Comparison of ENCODE assay signal across 14 mouse cellular contexts in the genomic region with DNA sequence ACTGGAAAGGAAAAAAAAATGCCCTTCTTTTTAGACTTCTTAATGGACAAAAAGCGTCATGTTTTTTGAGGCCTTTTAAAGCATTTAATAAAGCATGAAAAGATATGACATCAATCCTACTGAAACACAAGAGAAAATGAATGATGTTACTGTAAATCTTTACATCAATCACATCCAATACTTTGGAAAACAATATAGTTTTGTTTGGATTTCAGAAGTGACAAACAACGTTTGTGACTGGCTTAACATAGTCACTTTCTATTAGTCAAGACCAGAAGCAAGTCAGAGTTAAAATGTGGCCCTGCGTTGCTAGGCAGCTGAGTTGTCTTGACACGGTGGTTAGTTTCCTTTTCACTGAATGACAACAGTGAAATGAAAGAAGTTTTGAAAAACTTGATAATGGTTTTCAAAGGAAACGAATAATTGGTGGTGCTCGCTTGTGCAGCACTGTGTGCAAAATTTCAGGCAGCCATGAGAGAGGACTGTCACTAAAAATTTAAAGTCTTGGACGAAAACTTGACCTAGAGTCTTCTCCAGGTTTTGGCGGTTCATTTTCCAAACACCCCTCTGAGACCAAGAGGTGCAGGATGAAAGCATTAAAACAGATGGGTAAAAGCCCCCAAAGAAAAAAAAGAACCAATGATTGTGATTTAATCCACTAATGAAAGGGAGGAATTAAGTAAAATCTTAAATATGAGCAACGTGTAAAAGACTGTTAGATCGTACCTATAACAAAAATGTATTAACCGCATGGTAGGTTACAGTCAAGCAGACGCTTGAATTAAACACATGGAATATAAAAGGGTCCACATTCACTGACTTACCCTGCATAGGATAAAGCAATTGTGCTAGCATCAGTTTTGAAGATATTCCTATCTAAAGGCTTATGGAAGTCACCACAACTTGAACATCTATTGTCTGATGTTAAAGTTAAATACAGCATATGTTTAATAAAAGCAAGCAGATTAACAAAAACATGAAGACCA.
A peak's percentile ranks its signal among the peaks of the same experiment; 100 is the strongest.
DNase-seq lines count a peak whose midpoint lies in the region; ATAC-seq lines count a peak whose summit lies in the region.
"Had no signal": no experiment of that assay in that cellular context is flagged by ENCODE, and none has a peak within 500 bp of the region (broad histone marks: within the 10 kb centered on the region; RNA-seq: fewer than 3 reads in every experiment).

No protein-coding gene starts in this region.

- DNase-seq in midbrain, embryonic 10.5 days (ENCODE audit: low spot score): peak; percentile 60
- peak; percentile 13 for DNase-seq in embryonic facial prominence, embryonic 14.5 days (ENCODE audit: low spot score)
- no peak for DNase-seq in thymus, postnatal 10 days (ENCODE audit: low spot score in 2 of 2)
- DNase-seq: adrenal gland, postnatal 25 days; liver, postnatal 0 days; spleen, adult 18-20 months; thymus, postnatal 14 days had no signal

- peaks cover 69% of the 10 kb centered on the region for H3K27me3 ChIP-seq in midbrain, embryonic 10.5 days (ENCODE audit: low read depth, poor library complexity, severe bottlenecking)
- H3K27me3 ChIP-seq in midbrain, embryonic 16.5 days (ENCODE audit: control insufficient read depth, insufficient read depth, low read depth, low read length): peaks cover 6% of the 10 kb centered on the region
- no peaks in the 10 kb centered on the region for H3K27me3 ChIP-seq in embryonic facial prominence, embryonic 14.5 days (replicated peaks; ENCODE audit: control insufficient read depth, insufficient read depth, low read length)
- H3K27me3 ChIP-seq in hindbrain, embryonic 16.5 days (replicated peaks; ENCODE audit: control insufficient read depth, insufficient read depth, low read length): no peaks in the 10 kb centered on the region; the same call in 1 of the 2 replicates
- no peaks in the 10 kb centered on the region for H3K27me3 ChIP-seq in intestine, embryonic 16.5 days (replicated peaks; ENCODE audit: control insufficient read depth, insufficient read depth, low read length)
- H3K27me3 ChIP-seq: heart, embryonic 15.5 days had no signal

- peak overlapping the region; percentile 14; the same call in 1 of the 2 replicates for H3K4me3 ChIP-seq in midbrain, embryonic 10.5 days
- H3K4me3 ChIP-seq in midbrain, embryonic 16.5 days (ENCODE audit: low read depth, low read length): no peak overlapping the region
- H3K4me3 ChIP-seq in embryonic facial prominence, embryonic 14.5 days (ENCODE audit: low read depth, low read length): no peak overlapping the region
- no peak overlapping the region for H3K4me3 ChIP-seq in hindbrain, embryonic 16.5 days (ENCODE audit: low read length)
- H3K4me3 ChIP-seq in intestine, embryonic 16.5 days (ENCODE audit: low read length): no peak overlapping the region
- H3K4me3 ChIP-seq: heart, embryonic 15.5 days had no signal

- H3K4me1 ChIP-seq in midbrain, embryonic 10.5 days: peaks cover 61% of the 10 kb centered on the region
- 0 out of 2 replicates have a peak, but pooled peaks cover 5% of the 10 kb centered on the region for H3K4me1 ChIP-seq in midbrain, embryonic 16.5 days (ENCODE audit: control insufficient read depth, insufficient read depth, low read length)
- no peaks in the 10 kb centered on the region for H3K4me1 ChIP-seq in embryonic facial prominence, embryonic 14.5 days (ENCODE audit: control insufficient read depth, insufficient read depth, low read length)
- H3K4me1 ChIP-seq in hindbrain, embryonic 16.5 days (ENCODE audit: control insufficient read depth, insufficient read depth, low read depth, low read length): no peaks in the 10 kb centered on the region
- no peaks in the 10 kb centered on the region for H3K4me1 ChIP-seq in intestine, embryonic 16.5 days (ENCODE audit: control insufficient read depth, insufficient read depth, low read length)
- H3K4me1 ChIP-seq: heart, embryonic 15.5 days had no signal

- ATAC-seq in midbrain, embryonic 16.5 days: no peak
- ATAC-seq in embryonic facial prominence, embryonic 14.5 days (ENCODE audit: low read depth): no peak
- ATAC-seq in hindbrain, embryonic 16.5 days: peak; percentile 46; the same call in 1 of the 2 replicates
- ATAC-seq in erythroblast, adult 5-6 weeks (replicated peaks; ENCODE audit: low FRiP score, poor library complexity, severe bottlenecking): no peak
- ATAC-seq in intestine, embryonic 16.5 days: no peak
- ATAC-seq: CD4-positive, CD25-positive, alpha-beta regulatory T cell, adult 4 months; intestine, postnatal 0 days; liver, postnatal 0 days had no signal

- 29% methylated on average over 12 of the region's 12 CpGs for WGBS in midbrain, embryonic 10.5 days
- WGBS in midbrain, embryonic 16.5 days: 18% methylated on average over 12 of the region's 12 CpGs
- 59% methylated on average over 12 of the region's 12 CpGs for WGBS in embryonic facial prominence, embryonic 14.5 days
- WGBS in hindbrain, embryonic 16.5 days: 27% methylated on average over 12 of the region's 12 CpGs
- WGBS in intestine, embryonic 16.5 days: 76% methylated on average over 12 of the region's 12 CpGs

- no peak overlapping the region for H3K9ac ChIP-seq in midbrain, embryonic 16.5 days (ENCODE audit: low read depth, low read length)
- no peak overlapping the region for H3K9ac ChIP-seq in embryonic facial prominence, embryonic 14.5 days (ENCODE audit: low read depth, low read length)
- no peak overlapping the region for H3K9ac ChIP-seq in hindbrain, embryonic 16.5 days (ENCODE audit: low read depth, low read length)
- H3K9ac ChIP-seq in intestine, embryonic 16.5 days (ENCODE audit: low read depth, low read length): no peak overlapping the region
- H3K9ac ChIP-seq: heart, embryonic 15.5 days; liver, postnatal 0 days had no signal

- H3K27ac ChIP-seq in midbrain, embryonic 10.5 days (replicated peaks): peak overlapping the region; percentile 80
- H3K27ac ChIP-seq in midbrain, embryonic 16.5 days (ENCODE audit: low read length): no peak overlapping the region; the same call in 1 of the 2 replicates
- no peak overlapping the region for H3K27ac ChIP-seq in embryonic facial prominence, embryonic 14.5 days (replicated peaks; ENCODE audit: low read depth, low read length)
- H3K27ac ChIP-seq in hindbrain, embryonic 16.5 days (ENCODE audit: low read depth, low read length): no peak overlapping the region
- no peak overlapping the region for H3K27ac ChIP-seq in intestine, embryonic 16.5 days (ENCODE audit: low read length)
- H3K27ac ChIP-seq: heart, embryonic 15.5 days had no signal

- no peaks in the 10 kb centered on the region for H3K36me3 ChIP-seq in midbrain, embryonic 10.5 days
- H3K36me3 ChIP-seq in midbrain, embryonic 16.5 days (ENCODE audit: control insufficient read depth, insufficient read depth, low read length): no peaks in the 10 kb centered on the region
- no peaks in the 10 kb centered on the region for H3K36me3 ChIP-seq in embryonic facial prominence, embryonic 14.5 days (ENCODE audit: control insufficient read depth, insufficient read depth, low read length)
- no peaks in the 10 kb centered on the region for H3K36me3 ChIP-seq in hindbrain, embryonic 16.5 days (ENCODE audit: control insufficient read depth, insufficient read depth, low read length)
- no peaks in the 10 kb centered on the region for H3K36me3 ChIP-seq in intestine, embryonic 16.5 days (ENCODE audit: control insufficient read depth, insufficient read depth, low read length)
- H3K36me3 ChIP-seq: heart, embryonic 15.5 days had no signal

- no peak overlapping the region for H3K4me2 ChIP-seq in midbrain, embryonic 16.5 days (ENCODE audit: low read length)
- no peak overlapping the region for H3K4me2 ChIP-seq in embryonic facial prominence, embryonic 14.5 days (ENCODE audit: low read depth, low read length)
- H3K4me2 ChIP-seq in hindbrain, embryonic 16.5 days (ENCODE audit: low read length): peak overlapping the region; percentile 14; the same call in 1 of the 2 replicates
- H3K4me2 ChIP-seq in intestine, embryonic 16.5 days (ENCODE audit: low read depth, low read length): no peak overlapping the region
- H3K4me2 ChIP-seq: heart, embryonic 15.5 days had no signal

- H3K9me3 ChIP-seq in midbrain, embryonic 10.5 days (replicated peaks): no peaks in the 10 kb centered on the region
- no peaks in the 10 kb centered on the region for H3K9me3 ChIP-seq in midbrain, embryonic 16.5 days (replicated peaks; ENCODE audit: control insufficient read depth, low read length, poor library complexity, severe bottlenecking)
- H3K9me3 ChIP-seq in embryonic facial prominence, embryonic 14.5 days (ENCODE audit: control insufficient read depth, low read length): no peaks in the 10 kb centered on the region
- H3K9me3 ChIP-seq in hindbrain, embryonic 16.5 days (ENCODE audit: control insufficient read depth, low read length): no peaks in the 10 kb centered on the region
- H3K9me3 ChIP-seq in intestine, embryonic 16.5 days (ENCODE audit: control insufficient read depth, low read length): no peaks in the 10 kb centered on the region
- H3K9me3 ChIP-seq: heart, embryonic 15.5 days had no signal

Comparison
In these comparisons a context has a peak if more than half of its experiments do, and no peak if none do; other contexts are left out.
1. DNase-seq: peak in midbrain, embryonic 10.5 days (single experiment) and embryonic facial prominence, embryonic 14.5 days (single experiment); none in thymus, postnatal 10 days (0 of 2).